Mouse (Mus musculus) ES-E14 (cell line): ENCODE measurements around the gene Grm5. TPM values are rescaled to one million over a fixed set of nuclear protein-coding genes. Genes with fewer than 3 reads are reported as not detected.

ENCODE experiments used
- DNase-seq: peaks from one replicate; pipeline ENCODE4 v3.0.0-alpha.2; 2013; ENCODE audit warnings: low read depth, low spot score
- H3K27ac ChIP-seq: 2 replicates; pipeline ENCODE4 v1.5.1; 2012; ENCODE audit warnings: low read depth, mild to moderate bottlenecking, low read length, moderate library complexity, mixed read lengths; ENCODE audit not compliant: poor library complexity, insufficient read depth, severe bottlenecking
- H3K36me3 ChIP-seq: 2 replicates; pipeline ENCODE4 v1.6.1; 2012; ENCODE audit warnings: mild to moderate bottlenecking, low read length, moderate library complexity, mixed read lengths; ENCODE audit not compliant: control insufficient read depth, poor library complexity, insufficient read depth, severe bottlenecking
- H3K4me1 ChIP-seq, 2 experiments: fragments of 150-350 bp in 1 of 2; sonication (generic) in 1 of 2; 2 replicates each; pipeline ENCODE4 v1.6.1; 2012; ENCODE audit warnings: low read length in 2 of 2, mild to moderate bottlenecking in 1 of 2, mixed read lengths in 1 of 2; ENCODE audit not compliant: control insufficient read depth in 2 of 2, insufficient read depth in 2 of 2, poor library complexity in 1 of 2
- H3K4me3 ChIP-seq, 2 experiments: fragments of 150-350 bp in 1 of 2; sonication (generic) in 1 of 2; 2 replicates each; pipeline ENCODE4 v1.5.1; 2012; ENCODE audit warnings: low read length in 2 of 2, low read depth in 1 of 2, mild to moderate bottlenecking in 1 of 2, mixed read lengths in 1 of 2; ENCODE audit not compliant: insufficient read depth in 1 of 2, poor library complexity in 1 of 2, severe bottlenecking in 1 of 2
- H3K9ac ChIP-seq: 2 replicates; pipeline ENCODE4 v1.6.1; 2012; ENCODE audit warnings: low read depth, mild to moderate bottlenecking, low read length, mixed read lengths; ENCODE audit not compliant: poor library complexity, insufficient read depth, severe bottlenecking
- H3K9me3 ChIP-seq: fragments of 150-350 bp; sonication (generic); 2 replicates; pipeline ENCODE4 v1.6.1; 2012; ENCODE audit warnings: low read depth, mild to moderate bottlenecking, low read length; ENCODE audit not compliant: control insufficient read depth, insufficient read depth
- CHD2 ChIP-seq: IDR thresholded peaks from 2 replicates; pipeline ENCODE4 v1.6.1; 2014; ENCODE audit warnings: mild to moderate bottlenecking, low read depth, low read length, inconsistent platforms
- HCFC1 ChIP-seq: IDR thresholded peaks from 2 replicates; pipeline ENCODE4 v1.6.1; 2012; ENCODE audit warnings: low read length, inconsistent platforms, borderline replicate concordance; ENCODE audit not compliant: insufficient read depth
- MAFK ChIP-seq: IDR thresholded peaks from 2 replicates; pipeline ENCODE4 v1.6.1; 2014; ENCODE audit warnings: mild to moderate bottlenecking, low read depth, low read length, inconsistent platforms; ENCODE audit not compliant: insufficient read depth
- ZC3H11A ChIP-seq: IDR thresholded peaks from 2 replicates; pipeline ENCODE4 v1.6.1; 2012; ENCODE audit warnings: low read depth, mild to moderate bottlenecking, inconsistent platforms, low read length, borderline replicate concordance
- ZNF384 ChIP-seq: IDR thresholded peaks from 2 replicates; pipeline ENCODE4 v1.6.1; 2012; ENCODE audit warnings: low read depth, low read length, inconsistent platforms
- in situ Hi-C, 2 experiments: fragments of 600-800 bp; cut with MboI; formaldehyde crosslinking; loops; one replicate each; pipeline ENCODE4 v1.15.1; 2025; ENCODE audit warnings: low sequenced_read_pairs in 2 of 2, inconsistent platforms in 1 of 2; ENCODE audit not compliant: unreplicated experiment in 2 of 2
- total RNA-seq: library from RNA; depleted of rRNA; stranded (reverse); fragments of 300-350 nt; gene quantifications from 2 replicates; pipeline ENCODE4 v1.2.3, GENCODE M21; 2012

Grm5 gene
- total RNA-seq, 1 experiment, result 0.09 TPM

DNA sequence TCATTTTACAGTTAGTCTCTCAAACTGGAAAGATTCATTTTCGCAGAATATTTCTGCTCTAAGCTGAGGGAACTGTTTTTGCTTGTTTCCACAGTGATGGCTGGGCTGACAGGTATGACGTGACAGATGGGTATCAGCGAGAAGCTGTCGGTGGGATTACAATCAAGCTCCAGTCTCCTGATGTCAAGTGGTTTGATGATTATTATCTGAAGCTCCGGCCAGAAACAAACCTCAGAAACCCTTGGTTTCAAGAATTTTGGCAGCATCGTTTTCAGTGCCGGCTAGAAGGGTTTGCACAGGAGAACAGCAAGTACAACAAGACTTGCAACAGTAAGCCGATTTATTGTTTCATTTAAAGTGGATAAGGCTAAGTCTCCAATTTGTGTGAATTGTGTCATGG lies 391.1 kb downstream of the Grm5 start:
- no peak for DNase-seq
- H3K9me3 ChIP-seq, result no peaks in the 10 kb centered on the region
- in situ Hi-C loops, result no loop called here
- no peaks in the 10 kb centered on the region for H3K36me3 ChIP-seq
- H3K9ac ChIP-seq, result no peak overlapping the region
- H3K4me1 ChIP-seq, result no peaks in the 10 kb centered on the region
- TF ChIP-seq CHD2, result no peak
- no peak overlapping the region for H3K4me3 ChIP-seq
- no peak overlapping the region for H3K27ac ChIP-seq

- in situ Hi-C loops, result no loop called here
- Histone ChIP-seq H3K4me3 (no peak overlapping the region), H3K9ac (no peak overlapping the region), H3K36me3 (no peaks in the 10 kb centered on the region), H3K27ac (no peak overlapping the region), H3K9me3 (no peaks in the 10 kb centered on the region), H3K4me1 (no peaks in the 10 kb centered on the region)
- TF ChIP-seq CHD2 (no peak), ZC3H11A (no peak), MAFK (no peak), ZNF384 (no peak), HCFC1 (no peak)
- no peak for DNase-seq
Observed at GRCm38 (mm10) chr7:87983494-87983893, 399.5 kb downstream of the Grm5 start.

- Histone ChIP-seq H3K9ac (no peak overlapping the region), H3K9me3 (no peaks in the 10 kb centered on the region), H3K36me3 (no peaks in the 10 kb centered on the region), H3K27ac (no peak overlapping the region), H3K4me3 (no peak overlapping the region), H3K4me1 (no peaks in the 10 kb centered on the region)
- TF ChIP-seq CHD2 (no peak), HCFC1 (no peak), MAFK (no peak), ZC3H11A (no peak), ZNF384 (no peak)
- in situ Hi-C loops, result no loop called here
- no peak for DNase-seq
Observed at GRCm38 (mm10) chr7:88014451-88014850, 430.5 kb downstream of the Grm5 start.

- no peak for DNase-seq
- Histone ChIP-seq H3K4me3 (no peak overlapping the region), H3K9ac (no peak overlapping the region), H3K36me3 (no peaks in the 10 kb centered on the region), H3K4me1 (no peaks in the 10 kb centered on the region), H3K27ac (no peak overlapping the region), H3K9me3 (no peaks in the 10 kb centered on the region)
- TF ChIP-seq CHD2, result no peak
- no peak for TF ChIP-seq HCFC1
- TF ChIP-seq ZC3H11A, result no peak
- TF ChIP-seq ZNF384, result no peak
- in situ Hi-C loops, result no loop called here
Observed at GRCm38 (mm10) chr7:88027411-88028132, 443.6 kb downstream of the Grm5 start.

DNA sequence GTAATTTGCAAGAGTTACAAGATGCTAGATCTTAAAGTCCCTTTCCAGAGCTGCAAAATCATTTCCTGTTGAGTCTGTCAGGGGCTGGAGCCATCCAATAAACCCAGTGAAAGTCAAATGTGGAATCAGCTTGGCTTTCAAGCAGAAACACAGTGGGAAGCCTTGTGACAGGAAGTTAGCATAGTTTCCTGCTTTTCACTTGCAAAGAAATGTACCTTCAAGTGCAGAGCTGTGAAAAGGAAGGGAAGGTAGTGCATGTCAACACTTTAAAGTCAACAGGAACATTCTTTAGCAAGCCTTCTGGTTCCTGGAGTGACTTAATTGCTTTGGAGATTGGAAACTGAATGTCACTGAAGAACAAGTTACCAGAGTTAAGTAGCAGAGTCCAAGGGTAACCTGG lies 463.4 kb downstream of the Grm5 start:
- in situ Hi-C loops, result no loop called here
- TF ChIP-seq CHD2, result no peak
- TF ChIP-seq ZC3H11A, result no peak
- TF ChIP-seq HCFC1, result no peak
- no peak for TF ChIP-seq ZNF384
- no peak overlapping the region for H3K27ac ChIP-seq

More for the DNA sequence above, 463.4 kb downstream of the Grm5 start:
- no peak overlapping the region for H3K4me3 ChIP-seq
- DNase-seq, result peak; percentile 13
- no peak overlapping the region for H3K9ac ChIP-seq
- no peaks in the 10 kb centered on the region for H3K9me3 ChIP-seq
- H3K36me3 ChIP-seq, result no peaks in the 10 kb centered on the region
- no peaks in the 10 kb centered on the region for H3K4me1 ChIP-seq
